Mouse (Mus musculus) erythroblast, embryonic 14.5 days (primary cell): ENCODE results near the gene Prox1.

Experiments used
- GATA1 ChIP-seq: IDR thresholded peaks from 2 replicates; pipeline ENCODE4 v1.6.1; 2012; ENCODE audit warnings: low read length, inconsistent platforms, mixed read lengths
- TAL1 ChIP-seq: IDR thresholded peaks from 3 replicates; pipeline ENCODE4 v1.6.1; 2012; ENCODE audit warnings: low read length, inconsistent platforms, mixed read lengths

DNA sequence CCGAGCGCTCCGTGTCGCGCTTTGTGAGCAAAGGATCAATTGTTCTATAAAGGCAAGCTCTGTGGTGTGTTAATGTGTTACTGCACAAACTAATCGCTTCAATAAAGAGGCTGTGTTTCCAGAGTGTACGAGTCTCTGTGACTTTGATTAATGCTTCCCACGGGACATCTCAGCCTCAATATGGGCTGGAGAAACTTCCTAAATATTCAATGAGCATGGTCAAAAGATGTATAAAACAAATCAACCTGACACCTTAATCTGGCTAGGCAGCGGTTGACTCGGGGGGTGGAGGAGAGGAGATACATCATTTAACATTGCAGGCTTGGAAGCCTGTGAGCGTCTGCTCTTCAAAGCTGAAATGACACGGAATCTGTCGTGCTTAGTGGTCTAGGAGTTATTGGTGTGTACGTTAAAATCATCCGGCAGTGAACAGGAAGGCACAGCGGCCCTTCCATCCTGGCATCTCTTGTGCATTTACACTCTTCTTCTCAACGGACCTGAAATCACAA lies 21.2 kb downstream of the Prox1 start:
- TF ChIP-seq TAL1 = no peak
- TF ChIP-seq GATA1 = no peak
